Mouse (Mus musculus) MEL-GATA-1-ER (cell line): ENCODE measurements at regions not wholly inside any gene's neighbourhood (a gene's known extent, or its start where the extent isn't known, plus 50 kb on each side); places are given as distances from the start of the nearest gene placed in this dataset.
"Not testable (repeated sequence)": the region's sequence is repeated elsewhere in the genome, so short reads cannot be mapped to it uniquely, and the experiment has no call there.

Experiments
- DNase-seq: peaks from one replicate; pipeline ENCODE4 v3.0.0-alpha.2; 2012; ENCODE audit warnings: low read depth; ENCODE audit errors: extremely low read depth

- no peak for DNase-seq
Measured at GRCm38 (mm10) chrX:76077781-76078180, 186.3 kb upstream of the Cldn34b3 start.

- no peak for DNase-seq
Measured at GRCm38 (mm10) chrX:76082670-76083069, 181.4 kb upstream of the Cldn34b3 start.

- DNase-seq: no peak
Measured at GRCm38 (mm10) chrX:76110763-76111474, 153.2 kb upstream of the Cldn34b3 start.

GRCm38 (mm10) chrX:76116086-76116485, 148.0 kb upstream of the Cldn34b3 start:
- DNase-seq: no peak

- DNase-seq: no peak
Measured at GRCm38 (mm10) chrX:76116562-76116961, 147.5 kb upstream of the Cldn34b3 start.

- DNase-seq: no peak
Measured at GRCm38 (mm10) chrX:76120936-76121335, 143.2 kb upstream of the Cldn34b3 start.

GRCm38 (mm10) chrX:76123355-76123754, 140.7 kb upstream of the Cldn34b3 start:
- DNase-seq: no peak

- DNase-seq: no peak
Measured at GRCm38 (mm10) chrX:76137729-76138128, 126.4 kb upstream of the Cldn34b3 start.

- DNase-seq: no peak
Measured at GRCm38 (mm10) chrX:76141022-76141421, 123.1 kb upstream of the Cldn34b3 start.

GRCm38 (mm10) chrX:76174806-76175205, 89.3 kb upstream of the Cldn34b3 start:
- DNase-seq: not testable (repeated sequence)

- no peak for DNase-seq
Measured at GRCm38 (mm10) chrX:76181446-76182148, 82.5 kb upstream of the Cldn34b3 start.

- peak; percentile 15 for DNase-seq
Measured at GRCm38 (mm10) chrX:76200607-76201006, 63.5 kb upstream of the Cldn34b3 start.

GRCm38 (mm10) chrX:76201366-76201765, 62.7 kb upstream of the Cldn34b3 start:
- peak; percentile 50 for DNase-seq
